In the genomic region with DNA sequence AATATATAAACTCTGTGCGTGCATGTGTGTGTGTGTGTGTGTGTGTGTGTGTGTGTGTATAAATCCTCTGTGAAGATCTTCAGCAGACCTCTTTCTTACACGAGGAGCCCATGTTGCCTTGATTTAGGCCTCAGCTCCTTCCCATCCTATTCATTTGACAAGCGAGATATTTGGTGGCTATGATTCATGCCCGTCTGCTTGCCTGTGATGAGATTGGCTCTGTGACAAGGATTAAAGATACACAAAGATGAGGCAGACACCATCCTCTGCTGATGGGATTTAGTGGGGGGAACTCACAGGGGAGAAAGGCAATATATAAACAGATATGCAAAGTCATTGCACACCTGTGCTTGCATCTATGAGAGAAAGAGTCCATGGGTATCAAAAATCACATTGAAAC, we compare ENCODE assay signal across 3 mouse cellular contexts.
"Had no signal": no experiment of that assay in that cellular context is flagged by ENCODE, and none has a peak within 500 bp of the region (broad histone marks: within the 10 kb centered on the region; RNA-seq: fewer than 3 reads in every experiment).

No protein-coding gene starts in this region.

- DNase-seq: left cerebral cortex, postnatal 4 days; lung, adult 2 months; thymus, adult 2 months had no signal
